Mouse (Mus musculus) heart, adult 8-10 months (tissue): ENCODE measurements at regions not wholly inside any gene's neighbourhood (a gene's known extent, or its start where the extent isn't known, plus 50 kb on each side); places are given as distances from the start of the nearest gene placed in this dataset.

ENCODE experiments used
- DNase-seq: peaks from one replicate; pipeline ENCODE4 v3.0.0; 2022; ENCODE audit warnings: low spot score

- no peak for DNase-seq
These were observed 126.2 kb upstream of the Adgrl2 start for GRCm38 (mm10) chr3:149116604-149117003.

GRCm38 (mm10) chr3:149115901-149116300 lies 125.5 kb upstream of the Adgrl2 start:
- DNase-seq, result peak; percentile 20

GRCm38 (mm10) chr3:149112878-149113277 lies 122.5 kb upstream of the Adgrl2 start:
- no peak for DNase-seq

GRCm38 (mm10) chr3:149111529-149112439 lies 121.4 kb upstream of the Adgrl2 start:
- no peak for DNase-seq

GRCm38 (mm10) chr3:149110831-149111230 lies 120.5 kb upstream of the Adgrl2 start:
- no peak for DNase-seq

GRCm38 (mm10) chr3:149105709-149106450 lies 115.5 kb upstream of the Adgrl2 start:
- DNase-seq, result no peak

- no peak for DNase-seq
These were observed 114.8 kb upstream of the Adgrl2 start for GRCm38 (mm10) chr3:149105181-149105580.

- no peak for DNase-seq
These were observed 113.7 kb upstream of the Adgrl2 start for GRCm38 (mm10) chr3:149104080-149104479.

- DNase-seq, result no peak
These were observed 113.1 kb upstream of the Adgrl2 start for GRCm38 (mm10) chr3:149103469-149103868.

- no peak for DNase-seq
These were observed 112.5 kb upstream of the Adgrl2 start for GRCm38 (mm10) chr3:149102846-149103245.

GRCm38 (mm10) chr3:149101785-149102184 lies 111.4 kb upstream of the Adgrl2 start:
- no peak for DNase-seq

GRCm38 (mm10) chr3:149098764-149099163 lies 108.4 kb upstream of the Adgrl2 start:
- DNase-seq, result no peak

GRCm38 (mm10) chr3:149097026-149097425 lies 106.7 kb upstream of the Adgrl2 start:
- DNase-seq, result no peak

GRCm38 (mm10) chr3:149092649-149093048 lies 102.3 kb upstream of the Adgrl2 start:
- DNase-seq, result no peak

GRCm38 (mm10) chr3:149090103-149090502 lies 99.7 kb upstream of the Adgrl2 start:
- DNase-seq, result no peak

- DNase-seq, result no peak
These were observed 98.3 kb upstream of the Adgrl2 start for GRCm38 (mm10) chr3:149088621-149089128.

GRCm38 (mm10) chr3:149087488-149087887 lies 97.1 kb upstream of the Adgrl2 start:
- no peak for DNase-seq

- no peak for DNase-seq
These were observed 96.3 kb upstream of the Adgrl2 start for GRCm38 (mm10) chr3:149086704-149087103.

GRCm38 (mm10) chr3:149086086-149086485 lies 95.7 kb upstream of the Adgrl2 start:
- DNase-seq, result no peak

- no peak for DNase-seq
These were observed 94.7 kb upstream of the Adgrl2 start for GRCm38 (mm10) chr3:149084861-149085598.

- no peak for DNase-seq
These were observed 93.0 kb upstream of the Adgrl2 start for GRCm38 (mm10) chr3:149083391-149083790.

- no peak for DNase-seq
These were observed 88.5 kb upstream of the Adgrl2 start for GRCm38 (mm10) chr3:149078881-149079280.
